Mouse (Mus musculus): ENCODE measurements around the gene Svs6. TPM values are rescaled to one million over a fixed set of nuclear protein-coding genes. Genes with fewer than 3 reads are reported as not detected.

Svs6 gene
- polyA plus RNA-seq, 1 experiment, result not detected

- Histone ChIP-seq H3K27ac (ENCODE audit: insufficient read depth, low read length) (no peak overlapping the region), H3K27me3 (ENCODE audit: control insufficient read depth, insufficient read depth, low read length) (no peaks in the 10 kb centered on the region), H3K4me3 (ENCODE audit: extremely low read depth, insufficient read depth, insufficient read length) (no peak overlapping the region), H3K36me3 (ENCODE audit: control insufficient read depth, insufficient read depth, low read length) (no peaks in the 10 kb centered on the region), H3K4me1 (ENCODE audit: control insufficient read depth, insufficient read depth, insufficient read length) (peaks cover 10% of the 10 kb centered on the region; the same call in 1 of the 2 replicates)
- 47% methylated on average over 13 of the region's 13 CpGs for WGBS
- no peak for DNase-seq (ENCODE audit: low read depth in 1 of 2, low spot score in 2 of 2)
- TF ChIP-seq CTCF (IDR thresholded peaks at IDR 0.05; ENCODE audit: extremely low read depth, insufficient read depth, insufficient read length, insufficient replicate concordance), result no peak
- TF ChIP-seq POLR2A (IDR thresholded peaks at IDR 0.05; ENCODE audit: low read depth, low read length), result no peak
Measured at GRCm38 (mm10) chr2:164360974-164361657, 44.6 kb downstream of the Svs6 start.

GRCm38 (mm10) chr2:164366947-164367346 lies 50.4 kb downstream of the Svs6 start:
- H3K27me3 ChIP-seq (ENCODE audit: control insufficient read depth, insufficient read depth, low read length), result no peaks in the 10 kb centered on the region
- H3K36me3 ChIP-seq (ENCODE audit: control insufficient read depth, insufficient read depth, low read length), result no peaks in the 10 kb centered on the region
- DNase-seq (ENCODE audit: low read depth in 1 of 2, low spot score in 2 of 2), result no peak
- H3K4me1 ChIP-seq (ENCODE audit: control insufficient read depth, insufficient read depth, insufficient read length), result peaks cover 11% of the 10 kb centered on the region
- no peak for TF ChIP-seq POLR2A (IDR thresholded peaks at IDR 0.05; ENCODE audit: low read depth, low read length)
- H3K4me3 ChIP-seq (ENCODE audit: extremely low read depth, insufficient read depth, insufficient read length), result no peak overlapping the region
- no peak overlapping the region for H3K27ac ChIP-seq (ENCODE audit: insufficient read depth, low read length)
- WGBS, result 41% methylated on average over 3 of the region's 3 CpGs

Other genes starting within 250 kb of the Svs6 start
- 31.6 and 36.9 TPM in 2 replicates for gene Stk4, start 246.4 kb upstream of the Svs6 start, polyA plus RNA-seq (2012; rRNA removed)
- 51.7 and 66.0 TPM in 2 replicates for gene Tomm34, start 245.6 kb upstream of the Svs6 start, polyA plus RNA-seq (2012; rRNA removed)
- gene Kcns1, start 145.6 kb upstream of the Svs6 start, polyA plus RNA-seq (2012; rRNA removed), result 0.12 and 0.14 TPM in 2 replicates
- not detected in 2 replicates for gene Wfdc5, start 134.0 kb upstream of the Svs6 start, polyA plus RNA-seq (2012; rRNA removed)
- gene Wfdc12, start 126.1 kb upstream of the Svs6 start, polyA plus RNA-seq (2012; rRNA removed), result not detected in 2 replicates
- gene Wfdc15a, start 116.6 kb upstream of the Svs6 start, polyA plus RNA-seq (2012; rRNA removed), result not detected in 2 replicates
- 0.16 TPM in 1 of 2 replicates, not detected in the other for gene Wfdc15b, start 95.1 kb upstream of the Svs6 start, polyA plus RNA-seq (2012; rRNA removed)
- gene Svs2, start 78.3 kb upstream of the Svs6 start, polyA plus RNA-seq (2012; rRNA removed), result not detected in 2 replicates
- gene Svs3b, start 60.1 kb upstream of the Svs6 start, polyA plus RNA-seq (2012; rRNA removed), result not detected in 2 replicates
- not detected in 2 replicates for gene Svs4, start 38.3 kb upstream of the Svs6 start, polyA plus RNA-seq (2012; rRNA removed)
- not detected in 2 replicates for gene Svs3a, start 27.5 kb upstream of the Svs6 start, polyA plus RNA-seq (2012; rRNA removed)
- not detected in 2 replicates for gene Svs5, start 16.0 kb downstream of the Svs6 start, polyA plus RNA-seq (2012; rRNA removed)
- 33.5 and 77.7 TPM in 2 replicates for gene Slpi, start 72.3 kb downstream of the Svs6 start, polyA plus RNA-seq (2012; rRNA removed)
- 19.0 and 39.4 TPM in 2 replicates for gene Rbpjl, start 86.4 kb downstream of the Svs6 start, polyA plus RNA-seq (2012; rRNA removed)
- gene Matn4, start 88.4 kb downstream of the Svs6 start, polyA plus RNA-seq (2012; rRNA removed), result 0.82 and 1.2 TPM in 2 replicates
- gene Sdc4, start 127.1 kb downstream of the Svs6 start, polyA plus RNA-seq (2012; rRNA removed), result 21.0 and 25.0 TPM in 2 replicates
- gene Sys1, start 140.2 kb downstream of the Svs6 start, polyA plus RNA-seq (2012; rRNA removed), result 111 and 172 TPM in 2 replicates
- 16.4 and 17.2 TPM in 2 replicates for gene Gm20458, start 144.2 kb downstream of the Svs6 start, polyA plus RNA-seq (2012; rRNA removed)
- gene Trp53tg5, start 157.0 kb downstream of the Svs6 start, polyA plus RNA-seq (2012; rRNA removed), result not detected in 2 replicates
- gene Dbndd2, start 169.4 kb downstream of the Svs6 start, polyA plus RNA-seq (2012; rRNA removed), result 15.6 and 20.3 TPM in 2 replicates
- gene Pigt, start 180.8 kb downstream of the Svs6 start, polyA plus RNA-seq (2012; rRNA removed), result 85.0 and 108 TPM in 2 replicates
- gene Wfdc2, start 245.7 kb downstream of the Svs6 start, polyA plus RNA-seq (2012; rRNA removed), result 0.33 and 0.47 TPM in 2 replicates